Mouse (Mus musculus): ENCODE data around the gene Kcnk3.

DNA sequence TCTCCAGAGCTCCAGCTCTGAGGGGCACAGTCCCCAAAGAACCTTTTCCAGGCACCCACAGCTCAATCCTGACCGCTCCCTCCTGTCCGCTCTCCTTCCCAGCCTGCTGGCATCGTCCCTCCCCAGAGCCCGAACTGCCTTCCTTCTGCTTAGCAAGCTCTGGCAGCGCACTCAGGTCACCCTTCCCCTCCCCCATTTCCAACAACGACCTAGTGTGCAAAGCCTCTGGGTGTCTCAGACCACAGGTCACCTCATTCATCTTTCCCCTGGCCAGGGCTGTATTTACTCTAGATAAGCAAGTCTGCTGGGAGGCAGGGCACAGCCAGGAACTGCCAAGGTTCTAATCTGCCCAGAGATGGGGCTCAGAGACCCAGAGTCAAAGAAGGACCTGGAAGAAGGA is 27.4 kb downstream of the Kcnk3 start:
- TF ChIP-seq CTCF (IDR thresholded peaks at IDR 0.05) (no peak), EP300 (IDR thresholded peaks at IDR 0.05) (no peak)

Data from lung, postnatal 0 days (tissue).